Mouse (Mus musculus) G1E (cell line): Measurements from ENCODE around the gene Lrmda. TPM values are rescaled to one million over a fixed set of nuclear protein-coding genes. Genes with fewer than 3 reads are reported as not detected.
"Not testable (repeated sequence)": the region's sequence is repeated elsewhere in the genome, so short reads cannot be mapped to it uniquely, and the experiment has no call there.

Source experiments
- ATAC-seq: 2 replicates; pipeline ENCODE4 v1.8.0; 2016; ENCODE audit warnings: mild to moderate bottlenecking; ENCODE audit not compliant: insufficient number of reproducible peaks, poor library complexity, low FRiP score, severe bottlenecking; ENCODE audit errors: extremely low read depth
- DNase-seq: peaks from one replicate; pipeline ENCODE4 v3.0.0; 2012; ENCODE audit warnings: low spot score
- H3K27me3 ChIP-seq: 2 replicates; pipeline ENCODE4 v1.6.1; 2012; ENCODE audit warnings: mild to moderate bottlenecking, low read length, inconsistent platforms; ENCODE audit not compliant: insufficient read depth
- H3K36me3 ChIP-seq: replicated peaks from 2 replicates; pipeline ENCODE3; 2012; ENCODE audit warnings: mild to moderate bottlenecking, inconsistent platforms
- H3K4me1 ChIP-seq: 2 replicates; pipeline ENCODE4 v1.6.1; 2012; ENCODE audit warnings: low read depth, low read length, inconsistent platforms, mixed read lengths; ENCODE audit not compliant: insufficient read depth
- H3K4me3 ChIP-seq: 2 replicates; pipeline ENCODE4 v1.5.1; 2012; ENCODE audit warnings: low read depth, mild to moderate bottlenecking, inconsistent platforms, low read length, moderate library complexity, mixed read lengths
- H3K9me3 ChIP-seq: replicated peaks from 2 replicates; pipeline ENCODE4 v1.6.1; 2012; ENCODE audit warnings: inconsistent platforms
- CTCF ChIP-seq: IDR thresholded peaks from 2 replicates; pipeline ENCODE4 v1.5.1; 2012; ENCODE audit warnings: low read depth, low read length, inconsistent platforms, mixed read lengths
- GATA1 ChIP-seq: IDR thresholded peaks from 2 replicates; pipeline ENCODE4 v1.6.1; 2012; ENCODE audit warnings: borderline replicate concordance, low read length, inconsistent platforms, mixed read lengths
- GATA2 ChIP-seq: IDR thresholded peaks from 2 replicates; pipeline ENCODE4 v1.6.1; 2012; ENCODE audit warnings: low read depth, low read length, inconsistent platforms, borderline replicate concordance
- POLR2AphosphoS5 ChIP-seq: IDR thresholded peaks from 2 replicates; pipeline ENCODE4 v1.6.1; 2012; ENCODE audit warnings: low read depth, low read length, inconsistent platforms; ENCODE audit not compliant: insufficient replicate concordance
- TAL1 ChIP-seq: conservative IDR thresholded peaks from 2 replicates; pipeline ENCODE4 v1.6.1; 2012; ENCODE audit warnings: low read depth, low read length, inconsistent platforms, mixed read lengths
- polyA plus RNA-seq: library from polyadenylated mRNA; stranded (reverse); fragments of >175 nt; gene quantifications from 2 replicates; pipeline ENCODE4 v1.2.3, GENCODE M21; 2012
- total RNA-seq, 2 experiments: library from RNA; stranded (forward) in 1 of 2; stranded (reverse) in 1 of 2; fragments of 200-1000 nt in 1 of 2; fragments of >200 nt in 1 of 2; fragmentation: Nextera tagmentation in 1 of 2; gene quantifications; 2 replicates each; pipeline ENCODE4 v1.2.3; 2014 to 2017

Gene Lrmda
- total and polyA plus RNA-seq, 3 experiments = not detected

DNA sequence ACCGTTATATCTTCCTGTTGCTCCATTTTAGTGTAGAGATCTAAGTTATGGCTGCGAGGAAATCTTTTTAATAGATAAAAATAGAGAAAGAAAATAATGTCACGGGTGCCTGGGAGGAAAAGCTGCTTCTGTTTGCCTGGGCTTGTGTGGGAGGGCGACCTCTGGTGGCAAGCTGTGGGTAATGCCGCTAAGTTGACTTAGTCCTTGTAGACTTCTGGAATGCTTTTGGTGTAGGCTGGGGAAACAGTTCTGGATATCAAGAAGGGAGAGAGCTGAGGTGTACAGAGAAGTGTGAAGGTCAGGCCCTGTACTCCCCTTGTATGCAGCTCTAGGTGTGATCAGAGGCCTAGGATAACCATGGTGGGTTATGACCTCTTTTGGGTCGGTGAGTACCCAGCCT, 558.7 kb downstream of the Lrmda start:
- no peak for ATAC-seq
- no peaks in the 10 kb centered on the region for H3K36me3 ChIP-seq

DNA sequence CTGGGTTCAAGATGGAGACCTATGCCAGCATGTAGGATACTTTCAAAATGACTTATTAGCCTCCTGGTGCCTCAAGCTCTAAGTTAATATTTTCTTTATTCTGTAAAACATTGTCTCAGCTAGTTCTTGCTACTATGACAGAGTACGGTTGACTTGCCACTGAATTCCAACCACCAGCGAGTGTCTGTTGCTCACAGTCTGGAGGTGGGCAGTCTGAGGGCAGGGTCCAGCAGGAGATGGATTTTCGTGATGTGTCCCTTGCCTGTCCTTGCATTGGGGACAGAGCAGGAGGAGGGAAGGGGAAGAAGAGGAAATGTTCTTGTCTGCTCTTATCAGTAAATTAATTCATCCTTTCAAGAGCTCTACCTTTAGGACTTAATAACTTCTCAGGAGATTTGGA, 559.5 kb downstream of the Lrmda start:
- no peak for DNase-seq
- Histone ChIP-seq H3K36me3 (no peaks in the 10 kb centered on the region), H3K27me3 (no peaks in the 10 kb centered on the region), H3K9me3 (peaks cover 25% of the 10 kb centered on the region), H3K4me1 (no peaks in the 10 kb centered on the region), H3K4me3 (no peak overlapping the region)
- no peak for ATAC-seq
- TF ChIP-seq POLR2AphosphoS5 = no peak
- TF ChIP-seq CTCF = no peak
- TF ChIP-seq GATA1 = no peak
- TF ChIP-seq GATA2 = no peak
- no peak for TF ChIP-seq TAL1

More for the DNA sequence above, 558.7 kb downstream of the Lrmda start:
- Histone ChIP-seq H3K27me3 (no peaks in the 10 kb centered on the region), H3K4me3 (no peak overlapping the region), H3K4me1 (no peaks in the 10 kb centered on the region), H3K9me3 (peaks cover 29% of the 10 kb centered on the region)
- no peak for TF ChIP-seq POLR2AphosphoS5
- TF ChIP-seq TAL1 = no peak
- peak; percentile 52 for TF ChIP-seq CTCF
- no peak for TF ChIP-seq GATA1
- no peak for DNase-seq

DNA sequence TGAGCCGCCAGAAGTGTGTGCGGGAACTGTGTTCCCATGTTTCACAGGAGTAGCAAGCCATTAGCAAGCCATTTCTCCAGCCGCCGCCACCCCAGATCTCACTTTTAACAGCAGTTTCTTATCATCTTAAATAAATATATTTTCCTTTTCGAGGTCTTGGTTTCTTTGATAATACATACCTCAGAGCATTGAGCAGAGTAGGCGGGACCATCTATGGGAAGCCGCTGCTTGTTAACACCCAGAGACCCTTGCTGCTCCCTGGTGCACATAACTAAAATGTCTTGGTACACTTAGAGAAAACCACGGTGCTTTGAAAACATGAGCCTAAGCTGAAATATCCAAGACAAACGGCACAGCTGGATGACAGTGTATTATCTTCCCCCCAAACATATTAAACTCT, 562.6 kb downstream of the Lrmda start:
- Histone ChIP-seq H3K9me3 (peaks cover 25% of the 10 kb centered on the region), H3K36me3 (no peaks in the 10 kb centered on the region), H3K4me3 (no peak overlapping the region), H3K4me1 (no peaks in the 10 kb centered on the region), H3K27me3 (no peaks in the 10 kb centered on the region)
- DNase-seq (no peak), ATAC-seq (no peak)
- TF ChIP-seq GATA1 (no peak), CTCF (no peak), GATA2 (no peak), TAL1 (no peak), POLR2AphosphoS5 (no peak)

DNA sequence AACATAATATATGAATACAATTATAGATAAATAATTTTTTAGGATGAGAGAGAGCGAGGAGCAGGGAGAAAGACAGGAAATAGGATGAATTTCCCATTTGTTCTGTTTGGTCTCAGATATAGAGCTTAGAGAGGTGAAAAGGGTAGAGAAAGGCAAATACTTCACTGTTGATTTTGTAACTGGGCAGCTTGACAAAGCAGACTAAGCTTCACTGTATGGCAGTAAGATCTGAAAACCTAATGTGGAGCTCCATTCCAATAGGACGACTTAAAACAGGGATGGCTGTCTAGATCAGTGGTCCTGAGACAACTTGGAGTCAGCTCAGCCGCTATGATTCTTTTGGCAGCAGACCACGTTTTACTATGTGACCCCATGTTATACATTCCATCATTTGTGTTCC, 566.8 kb downstream of the Lrmda start:
- Histone ChIP-seq H3K4me1 (no peaks in the 10 kb centered on the region), H3K9me3 (peaks cover 19% of the 10 kb centered on the region), H3K4me3 (no peak overlapping the region), H3K27me3 (no peaks in the 10 kb centered on the region), H3K36me3 (no peaks in the 10 kb centered on the region)
- ATAC-seq = no peak
- TF ChIP-seq TAL1 = no peak
- no peak for TF ChIP-seq GATA1
- TF ChIP-seq GATA2 = no peak
- no peak for TF ChIP-seq POLR2AphosphoS5
- no peak for TF ChIP-seq CTCF
- DNase-seq = no peak

DNA sequence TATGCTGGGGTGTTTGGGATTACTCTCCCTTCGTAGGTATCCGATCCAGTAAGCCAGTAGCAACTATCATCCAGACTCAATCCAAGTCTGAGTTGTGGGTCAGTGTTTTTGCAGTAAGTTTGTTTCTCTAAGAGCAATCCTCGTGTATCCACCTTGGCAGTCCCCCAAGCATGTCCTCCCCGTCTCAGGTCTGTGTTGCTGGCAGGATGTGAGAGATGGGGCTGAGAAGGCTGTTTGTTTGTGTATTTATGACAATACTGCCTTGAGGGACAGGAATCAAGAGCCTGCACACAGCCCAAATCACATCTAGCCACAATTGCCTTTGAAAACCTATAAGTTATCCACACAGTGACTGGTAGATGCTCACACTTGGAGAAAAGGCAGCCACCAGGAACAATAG, 567.3 kb downstream of the Lrmda start:
- no peak for ATAC-seq

DNA sequence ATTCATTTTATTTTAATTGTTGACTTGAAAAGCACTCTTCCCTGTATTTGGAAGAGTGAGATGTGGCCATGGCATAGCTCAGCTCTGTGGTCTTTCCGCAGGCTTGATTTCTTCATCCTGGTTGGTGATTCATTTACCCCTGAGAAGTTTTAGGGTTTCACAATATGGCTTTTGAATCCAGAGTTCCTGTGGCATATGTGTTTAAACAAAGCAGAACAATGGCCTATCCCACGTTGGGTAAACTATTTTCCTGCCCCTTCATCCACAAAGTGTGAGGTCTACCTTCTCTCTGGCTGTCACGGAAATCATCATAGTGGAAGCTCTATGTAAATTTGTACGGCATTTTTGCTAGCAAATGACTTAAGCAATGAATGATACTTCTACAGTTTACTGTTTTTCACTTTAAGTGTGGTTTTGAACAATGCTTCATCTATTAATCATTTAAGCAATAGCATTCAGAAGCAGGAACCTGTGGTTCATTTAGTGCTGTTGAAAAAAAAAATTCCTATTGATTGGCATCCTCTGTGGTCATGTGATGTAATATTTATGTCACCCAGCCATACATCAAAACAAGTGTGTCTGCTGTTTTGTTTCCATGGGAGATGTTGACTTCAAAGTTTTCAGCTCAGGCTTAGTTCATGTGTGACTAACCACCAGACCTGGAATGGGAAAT, 567.9 kb downstream of the Lrmda start:
- no peaks in the 10 kb centered on the region for H3K27me3 ChIP-seq
- H3K9me3 ChIP-seq = peaks cover 21% of the 10 kb centered on the region
- DNase-seq (no peak), ATAC-seq (no peak)
- no peaks in the 10 kb centered on the region for H3K36me3 ChIP-seq
- no peaks in the 10 kb centered on the region for H3K4me1 ChIP-seq
- TF ChIP-seq GATA1 = no peak
- TF ChIP-seq POLR2AphosphoS5 = no peak
- no peak for TF ChIP-seq TAL1
- TF ChIP-seq CTCF = no peak
- no peak for TF ChIP-seq GATA2
- no peak overlapping the region for H3K4me3 ChIP-seq

More for the DNA sequence above, 567.3 kb downstream of the Lrmda start:
- no peak overlapping the region for H3K4me3 ChIP-seq
- no peak for TF ChIP-seq GATA1
- no peak for TF ChIP-seq GATA2
- no peak for TF ChIP-seq TAL1
- TF ChIP-seq POLR2AphosphoS5 = no peak
- TF ChIP-seq CTCF = no peak
- H3K4me1 ChIP-seq = no peaks in the 10 kb centered on the region
- peaks cover 18% of the 10 kb centered on the region for H3K9me3 ChIP-seq
- DNase-seq = no peak
- no peaks in the 10 kb centered on the region for H3K36me3 ChIP-seq
- H3K27me3 ChIP-seq = no peaks in the 10 kb centered on the region

DNA sequence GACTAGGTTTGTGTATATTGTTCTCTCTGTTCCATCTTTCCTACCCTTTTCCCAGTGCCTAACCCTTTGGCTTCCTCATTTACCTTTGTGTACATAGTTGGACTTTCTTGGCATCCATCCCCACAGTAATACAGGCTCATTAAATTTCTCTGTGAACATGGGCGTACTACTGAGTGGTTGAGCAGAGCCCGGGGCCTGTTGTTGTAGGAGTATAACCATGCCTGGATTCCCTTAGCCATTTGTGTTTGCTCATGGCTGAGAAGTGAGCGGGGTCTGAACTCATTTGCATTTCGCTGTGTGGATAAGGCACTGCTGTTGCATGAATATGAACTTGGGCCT, 568.4 kb downstream of the Lrmda start:
- no peaks in the 10 kb centered on the region for H3K4me1 ChIP-seq
- peaks cover 20% of the 10 kb centered on the region for H3K9me3 ChIP-seq
- no peaks in the 10 kb centered on the region for H3K27me3 ChIP-seq
- no peak for DNase-seq
- H3K36me3 ChIP-seq = no peaks in the 10 kb centered on the region
- no peak for ATAC-seq
- H3K4me3 ChIP-seq = no peak overlapping the region
- TF ChIP-seq TAL1 = no peak
- TF ChIP-seq CTCF = no peak
- TF ChIP-seq GATA2 = no peak
- TF ChIP-seq POLR2AphosphoS5 = no peak
- no peak for TF ChIP-seq GATA1

DNA sequence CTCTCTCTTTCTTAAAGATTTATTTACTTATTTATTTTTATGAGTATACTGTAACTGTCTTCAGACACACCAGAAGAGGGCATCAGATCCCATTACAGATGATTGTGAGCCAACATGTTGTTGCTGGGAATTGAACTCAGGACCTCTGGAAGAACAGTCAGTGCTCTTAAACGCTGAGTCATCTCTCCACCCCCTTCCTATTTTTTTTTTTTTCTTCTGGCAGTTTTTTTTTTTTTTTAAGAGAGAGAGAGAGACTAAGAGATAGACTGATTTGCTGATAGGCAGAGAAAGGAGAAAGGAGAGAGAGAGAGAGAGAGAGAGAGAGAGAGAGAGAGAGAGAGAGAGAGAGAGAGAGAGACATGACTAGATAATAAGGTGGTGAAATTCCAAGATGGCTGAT, 568.9 kb downstream of the Lrmda start:
- H3K4me1 ChIP-seq, H3K27me3 ChIP-seq, ATAC-seq, H3K36me3 ChIP-seq, DNase-seq, H3K4me3 ChIP-seq: not testable (repeated sequence)
- H3K9me3 ChIP-seq = peaks cover 17% of the 10 kb centered on the region
